Mouse (Mus musculus) neutrophil, adult 83 days (primary cell): ENCODE data around the gene Slc30a6. TPM values are rescaled to one million over a fixed set of nuclear protein-coding genes. Genes with fewer than 3 reads are reported as not detected.

Experiments used
- total RNA-seq, 2 experiments: library from RNA; stranded (reverse); gene quantifications; one replicate each; pipeline ENCODE4 v1.2.4; 2023

Gene Slc30a6
- total RNA-seq: 10 to 100 TPM; 10.4 to 11.4 TPM

DNA sequence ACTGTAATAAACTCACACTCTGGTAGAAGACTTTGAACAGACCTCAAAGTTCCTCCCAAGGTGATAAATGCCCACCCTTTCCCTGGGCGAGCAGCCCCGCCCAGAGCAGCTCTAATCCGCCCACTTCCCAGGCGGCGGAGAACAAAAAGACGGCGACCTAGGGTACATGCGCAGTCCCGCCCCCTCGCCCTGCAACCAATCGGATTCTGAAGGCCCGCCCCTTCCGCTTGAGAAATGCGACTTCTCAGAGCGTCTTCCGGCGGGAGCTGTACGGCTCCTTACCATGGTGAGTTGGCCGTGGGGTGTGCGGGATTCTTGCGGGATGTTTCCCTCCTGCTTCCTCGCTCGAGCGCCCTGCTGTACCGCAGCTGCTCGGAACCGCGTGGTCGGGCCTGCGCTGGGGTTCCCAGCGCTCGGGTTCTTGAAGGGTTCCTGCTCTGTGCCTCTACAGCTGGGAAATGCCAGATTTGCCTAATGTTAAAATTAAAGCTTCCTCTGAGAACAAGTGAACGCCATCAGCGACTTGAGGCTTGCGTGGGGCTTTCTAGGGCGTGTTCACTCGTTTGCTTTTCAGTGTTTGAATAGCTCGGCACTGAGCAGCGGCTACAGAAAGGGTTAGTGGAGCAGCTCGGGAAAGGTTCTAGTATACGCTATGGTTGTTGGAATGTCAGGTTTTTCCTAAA, at the start of gene Slc30a6:
Gene Slc30a6 (plus strand): TSS at position 226 of the 683 bp plus-strand sequence.

GRCm38 (mm10) chr17:74458711-74459408, 63.5 kb downstream of the Slc30a6 start, which contains the start of gene Nlrc4:
Nlrc4 (minus strand) TSS chr17:74459142.

Other genes with a start within 250 kb of the Slc30a6 start
- 10 to 100 TPM; 35.2 to 43.2 TPM for gene Memo1, start 100.1 kb upstream of the Slc30a6 start, total RNA-seq
- 10 to 100 TPM; 54.5 to 61.2 TPM for gene Dpy30, start 71.7 kb upstream of the Slc30a6 start, total RNA-seq
- 10 to 100 TPM; 21.4 TPM for gene Spast, start 56.6 kb upstream of the Slc30a6 start, total RNA-seq
- 1 to 10 TPM; 5.4 TPM for gene Nlrc4, start 63.5 kb downstream of the Slc30a6 start, total RNA-seq
- gene Yipf4, start 93.9 kb downstream of the Slc30a6 start, total RNA-seq: 10 to 100 TPM; 37.1 to 41.2 TPM
- 100 to 1,000 TPM in 1 of 2 experiments, 10 to 100 TPM in 1; 99.6 to 119 TPM for gene Birc6, start 132.7 kb downstream of the Slc30a6 start, total RNA-seq